Mouse (Mus musculus) NIH3T3 (cell line): ENCODE results near the gene Vps37d.
A peak's percentile ranks its signal among the peaks of the same experiment; 100 is the strongest.

ENCODE experiments used
- DNase-seq: peaks from one replicate; pipeline ENCODE4 v3.0.0-alpha.2; 2012; ENCODE audit warnings: low read depth

Gene Vps37d

DNA sequence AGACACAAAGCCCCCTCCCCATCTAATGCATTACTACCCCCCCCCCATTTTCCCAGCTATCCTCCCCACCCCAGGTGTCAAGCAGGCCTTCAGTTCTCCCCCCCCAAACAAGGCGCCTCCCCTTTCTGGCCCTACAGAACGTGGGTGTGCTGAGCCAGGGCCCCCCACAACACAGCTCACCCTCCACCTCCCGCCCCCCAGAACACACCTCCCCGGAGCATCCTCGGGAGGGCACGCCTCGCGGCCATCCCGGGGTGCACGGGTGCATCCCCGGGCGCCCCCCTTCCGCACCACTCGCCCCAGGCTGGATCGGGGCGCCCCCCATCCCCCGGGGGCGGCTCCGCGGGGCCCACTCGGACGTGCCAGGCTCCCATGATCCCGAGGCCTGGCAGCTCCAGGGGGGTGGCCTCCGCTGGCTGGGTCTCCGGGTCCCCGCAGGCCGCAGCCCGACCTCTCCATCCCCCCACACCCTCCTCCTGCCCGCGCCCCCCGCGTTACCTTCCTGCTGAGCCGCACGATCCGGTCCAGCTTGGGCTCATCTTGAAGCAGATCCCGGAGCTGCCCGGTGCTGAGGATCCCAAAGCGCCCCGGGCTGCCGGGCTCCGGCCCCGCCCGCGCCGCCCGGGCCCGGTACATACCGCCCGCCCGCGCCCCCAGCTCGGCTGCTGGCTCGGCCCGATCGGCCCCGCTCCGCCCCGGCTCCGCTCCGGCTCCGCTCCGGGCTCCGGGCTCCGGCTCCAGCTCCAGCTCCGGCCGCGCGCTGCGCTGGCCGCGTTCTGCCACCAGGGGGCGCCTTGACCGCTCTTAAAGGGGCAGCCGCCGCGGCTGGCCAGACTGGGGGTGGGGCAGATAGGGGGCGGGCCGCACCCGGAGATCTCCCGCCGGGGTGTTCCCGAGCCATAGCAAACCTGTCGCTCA, at the start of gene Vps37d:
Vps37d (minus strand) TSS at position 703 of the 918 bp plus-strand sequence.
- DNase-seq, result peak; percentile 98

DNA sequence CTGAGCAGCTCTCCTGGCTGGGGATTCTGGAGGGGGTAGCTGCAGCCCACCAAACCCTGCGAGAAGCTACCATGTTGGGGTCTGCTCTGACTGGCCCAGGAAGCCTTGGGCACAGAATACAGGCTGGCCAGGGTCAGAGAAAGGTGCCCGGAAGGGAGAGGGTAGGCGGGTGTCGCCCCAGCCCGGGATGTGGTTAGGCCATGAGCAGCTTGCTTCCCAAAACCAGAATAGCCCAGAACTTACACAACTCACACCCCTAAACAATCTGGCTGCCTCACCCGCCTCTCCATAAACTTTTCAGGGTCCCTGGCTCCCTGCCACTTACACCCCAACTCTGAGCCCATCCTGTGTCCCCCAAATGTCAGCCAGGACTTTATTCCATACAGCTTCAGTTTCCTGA, 49.6 kb upstream of the Vps37d start:
- DNase-seq, result no peak

DNA sequence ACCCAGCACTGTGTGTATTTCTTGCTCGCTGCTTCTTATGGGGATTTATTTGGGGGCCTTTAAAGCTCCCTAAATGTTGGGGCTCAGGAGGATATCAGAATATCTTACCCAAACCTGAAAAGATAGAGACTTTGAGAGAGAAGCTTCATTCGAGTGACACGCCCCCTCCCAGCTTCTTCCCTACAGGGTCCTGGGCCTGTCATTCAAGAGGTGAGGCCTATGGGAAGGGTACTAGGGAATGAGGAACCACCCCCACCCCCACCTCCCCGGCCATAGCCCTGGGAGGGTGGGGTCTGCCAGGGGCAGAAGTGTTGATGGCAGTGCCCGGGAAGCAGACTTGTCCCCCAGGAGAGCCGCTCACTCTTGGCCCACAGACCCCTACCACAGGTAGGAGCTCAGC, 48.1 kb upstream of the Vps37d start:
- DNase-seq, result no peak

DNA sequence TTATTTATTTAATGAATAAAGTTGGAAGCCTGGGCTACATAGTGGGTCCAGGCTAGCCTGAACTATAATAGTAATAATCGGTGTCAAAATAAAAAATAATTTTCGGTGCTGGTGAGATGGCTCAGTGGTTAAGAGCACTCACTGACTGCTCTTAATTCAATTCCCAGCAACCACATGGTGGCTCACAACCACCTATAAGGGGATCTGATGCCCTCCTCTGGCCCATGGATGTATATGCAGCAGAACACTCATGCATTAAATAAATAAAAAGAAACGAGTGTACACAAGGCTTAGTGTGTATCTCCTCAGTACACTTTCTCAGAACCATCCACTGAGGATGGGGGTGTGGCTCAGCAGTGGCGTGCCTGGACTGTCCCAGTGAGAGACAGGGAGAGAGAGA, 42.7 kb upstream of the Vps37d start:
- DNase-seq, result peak; percentile 32

DNA sequence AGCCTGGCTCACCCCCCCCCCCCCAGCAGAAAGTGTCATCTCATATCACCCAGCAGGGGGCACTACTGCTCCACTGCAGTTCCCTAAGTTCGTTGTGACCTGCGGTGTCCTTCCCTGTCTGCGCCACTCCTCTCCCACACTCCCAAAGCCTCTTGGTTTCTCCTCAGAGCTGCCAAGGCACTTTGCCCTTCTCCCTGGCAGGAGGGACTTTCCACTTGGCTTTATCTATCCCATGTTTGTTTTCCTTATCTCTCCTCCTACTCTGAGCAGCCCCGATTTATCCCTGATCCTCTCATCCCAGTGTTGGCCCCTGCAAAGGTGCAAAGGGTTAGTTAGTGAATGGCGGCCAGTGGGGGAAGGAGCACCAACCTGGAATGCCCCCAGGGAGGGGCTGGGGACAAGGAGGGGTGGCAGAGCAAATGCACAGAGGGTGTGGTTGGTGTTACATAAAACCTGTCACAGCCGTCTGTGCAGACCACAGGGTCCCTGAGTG, 40.6 kb upstream of the Vps37d start:
- peak; percentile 77 for DNase-seq

DNA sequence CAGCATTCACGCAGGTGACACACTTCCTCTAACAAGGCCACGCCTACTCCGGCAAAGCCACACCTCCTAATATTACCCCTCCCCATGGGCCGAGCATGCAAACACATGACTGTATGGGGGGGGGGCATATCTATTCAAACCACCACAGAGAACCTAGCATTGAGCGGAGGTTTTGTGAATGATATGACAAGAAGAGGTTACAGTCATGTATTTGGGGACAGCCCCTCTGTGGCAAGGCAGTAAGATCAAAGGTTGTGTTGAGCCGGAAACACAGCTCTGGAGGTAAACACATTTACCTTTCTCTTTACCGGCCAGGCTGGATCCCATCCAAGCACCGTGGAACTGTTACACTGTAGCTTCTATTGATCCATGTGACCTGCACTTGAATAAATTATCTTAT, 37.2 kb upstream of the Vps37d start:
- no peak for DNase-seq

DNA sequence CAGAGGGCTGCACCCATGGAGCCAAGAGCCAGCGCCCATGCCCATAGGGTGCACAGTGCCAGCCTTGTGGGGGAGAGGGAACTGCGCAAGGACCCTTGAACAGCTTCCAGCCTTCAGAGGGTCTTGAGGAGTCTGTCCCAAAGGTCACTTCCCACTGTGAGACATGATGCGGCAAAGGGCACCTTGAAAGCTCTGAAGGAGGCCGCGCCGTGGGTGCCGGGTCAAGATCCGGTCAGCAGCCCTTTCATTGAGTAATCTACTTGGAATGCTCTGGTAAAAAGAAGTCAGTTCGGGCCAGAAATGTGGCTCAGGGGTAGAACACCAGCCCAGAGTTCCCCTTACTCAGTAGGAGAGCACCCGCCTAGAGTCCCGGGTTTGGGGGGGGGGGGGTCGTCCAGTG, 35.7 kb upstream of the Vps37d start:
- no peak for DNase-seq

DNA sequence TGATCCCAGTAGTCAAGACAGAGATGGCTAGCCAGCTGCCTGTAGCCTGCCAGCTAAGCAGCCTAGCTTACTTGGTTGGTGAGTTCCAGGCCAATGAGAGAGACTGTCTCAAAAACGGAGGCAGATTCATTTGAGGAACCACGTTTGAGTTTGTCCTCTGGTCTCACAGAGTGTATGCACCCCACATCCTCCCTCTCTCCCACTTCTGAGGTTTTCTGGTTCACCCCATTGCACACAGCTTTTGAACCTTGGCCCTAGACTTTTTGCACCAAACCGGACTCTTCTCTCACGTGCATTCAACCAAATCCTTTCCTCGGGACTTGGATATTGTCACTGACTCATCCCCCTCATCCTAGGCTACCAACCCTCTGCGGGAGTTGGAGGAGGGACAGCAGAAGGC, 31.9 kb upstream of the Vps37d start:
- DNase-seq, result no peak

DNA sequence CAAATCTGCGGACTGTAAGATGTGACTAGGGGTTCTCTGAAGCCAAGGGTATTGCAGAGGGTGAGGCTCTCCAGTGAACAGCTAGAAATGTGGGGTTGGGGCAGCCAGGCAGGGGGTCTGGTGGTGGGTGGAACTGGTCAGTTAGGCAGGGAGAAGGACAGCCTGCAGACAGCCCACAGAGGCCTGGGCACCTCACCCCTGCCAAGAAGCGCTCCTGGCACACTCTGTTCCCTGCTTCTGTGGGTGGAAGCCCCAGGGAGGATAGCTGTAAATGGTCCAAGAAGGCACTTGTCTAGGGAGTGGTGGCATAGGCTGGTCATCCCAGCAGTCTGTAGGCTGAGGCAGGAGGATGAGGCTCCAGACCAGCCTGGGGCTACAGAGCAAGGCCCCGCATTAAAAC, 31.4 kb upstream of the Vps37d start:
- DNase-seq, result no peak

DNA sequence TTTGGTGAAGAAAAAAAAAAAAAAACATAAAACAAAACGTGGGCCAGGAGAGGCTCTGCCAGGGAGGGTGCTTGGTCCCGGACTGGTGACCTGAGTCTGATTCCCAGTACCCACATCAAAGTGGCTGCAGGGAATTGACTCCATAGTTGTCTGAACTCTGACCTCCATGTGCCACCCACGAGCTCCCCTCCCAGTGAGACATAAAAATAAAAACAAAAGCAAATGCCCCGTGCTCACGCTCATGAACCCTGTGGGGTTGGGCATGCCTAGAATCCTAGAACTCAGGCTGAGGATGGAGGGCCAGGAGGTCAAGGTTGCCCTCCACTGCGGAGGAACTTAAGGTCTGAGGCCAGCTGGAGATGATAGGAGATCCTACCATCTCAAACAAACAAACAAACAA, 31.0 kb upstream of the Vps37d start:
- DNase-seq, result no peak

DNA sequence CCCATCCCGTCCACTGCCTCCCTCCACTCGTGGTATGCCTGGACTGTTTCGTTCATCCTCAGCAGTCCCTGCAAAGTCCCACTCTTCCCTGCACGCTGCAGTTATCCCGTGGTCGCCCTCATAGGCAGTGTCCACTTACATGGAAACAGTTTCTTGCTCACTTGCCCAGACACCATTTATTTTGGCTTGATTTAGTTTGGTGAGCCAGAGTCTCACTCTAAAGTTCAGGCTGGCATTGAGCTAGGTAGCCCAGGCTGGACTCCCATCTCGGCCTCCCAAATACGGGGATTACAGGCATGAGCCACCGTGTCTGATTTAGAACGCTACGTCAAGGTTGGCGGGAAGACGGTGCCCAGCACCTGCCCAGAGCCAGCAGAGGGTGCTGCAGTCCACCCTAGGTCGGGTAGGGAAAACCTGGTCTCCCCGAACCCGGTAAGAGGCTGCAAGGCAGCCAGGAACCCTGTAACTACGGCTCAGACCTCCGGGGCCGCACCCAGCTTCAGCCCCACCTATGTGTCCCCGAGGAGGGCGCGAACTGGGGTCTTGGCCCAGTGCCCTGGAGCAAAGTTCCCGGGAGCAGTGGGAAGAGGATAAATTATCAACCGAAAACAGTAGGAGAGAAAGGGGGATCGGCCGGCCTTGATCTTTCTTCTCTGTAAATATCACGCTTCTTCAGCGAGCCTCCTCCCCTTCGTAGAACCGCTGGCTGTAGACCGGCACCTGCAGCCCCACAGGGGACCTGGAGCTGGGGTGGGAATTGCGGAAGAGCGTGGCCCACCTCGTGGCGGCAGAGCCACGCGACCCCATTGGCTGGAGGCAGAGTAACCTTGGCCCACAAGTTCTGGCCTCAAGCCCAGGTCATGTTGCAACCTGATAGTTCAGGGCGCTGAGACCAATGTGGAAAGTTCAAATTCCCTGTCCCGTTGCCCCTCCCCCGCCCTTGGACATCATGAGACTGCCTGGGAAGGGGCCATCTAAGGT, 29.7 kb upstream of the Vps37d start:
- DNase-seq, result peak; percentile 48

DNA sequence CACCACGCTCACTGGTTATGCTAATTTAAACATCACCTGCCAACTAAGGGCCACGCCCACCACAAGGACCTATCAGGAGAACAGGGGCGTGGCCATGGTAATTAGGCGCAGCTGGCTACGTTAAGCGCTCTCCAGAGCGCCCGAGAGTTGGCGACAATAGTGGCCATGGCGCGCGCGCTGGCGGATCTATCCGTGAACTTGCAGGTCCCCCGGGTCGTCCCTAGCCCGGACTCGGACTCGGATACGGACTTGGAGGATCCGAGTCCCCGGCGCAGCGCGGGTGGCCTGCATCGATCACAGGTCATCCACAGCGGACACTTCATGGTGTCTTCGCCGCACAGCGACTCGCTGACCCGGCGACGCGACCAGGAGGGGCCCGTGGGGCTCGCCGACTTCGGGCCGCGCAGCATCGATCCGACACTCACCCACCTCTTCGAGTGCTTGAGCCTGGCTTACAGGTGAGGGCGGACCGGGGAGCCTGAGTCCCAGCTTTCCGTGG, 28.7 kb upstream of the Vps37d start:
- DNase-seq, result no peak

DNA sequence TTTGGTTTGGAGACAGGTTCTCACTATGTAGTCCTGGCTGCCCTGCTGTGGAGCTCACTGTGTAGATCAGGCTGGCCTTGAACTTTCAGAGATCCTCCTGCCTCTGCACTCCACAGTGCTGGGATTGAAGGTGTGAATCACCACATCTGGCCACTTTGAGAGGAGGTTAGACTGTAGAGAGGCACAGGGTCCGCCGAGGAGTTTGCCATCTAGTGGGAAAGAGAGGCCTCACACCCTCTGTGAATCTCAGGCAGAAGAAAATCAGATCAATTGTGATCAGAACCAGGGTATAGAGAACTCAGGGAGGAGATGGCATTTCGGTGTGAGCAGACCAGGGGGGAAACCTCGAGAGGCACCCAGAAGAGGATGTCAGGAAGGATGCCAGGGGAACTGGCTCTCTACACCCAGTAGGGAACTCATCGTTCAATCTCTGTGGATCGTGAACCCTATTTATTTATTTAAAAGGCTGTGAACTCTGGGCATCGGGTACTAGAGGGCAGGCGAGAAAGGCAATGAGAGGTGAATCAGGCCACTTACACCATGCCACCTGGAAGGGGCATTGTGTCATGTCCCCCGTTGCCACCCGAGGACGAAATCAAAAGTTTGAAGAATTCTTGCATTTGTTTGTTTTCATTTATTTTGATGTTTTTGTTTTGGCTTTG, 26.1 kb upstream of the Vps37d start:
- peak; percentile 46 for DNase-seq

DNA sequence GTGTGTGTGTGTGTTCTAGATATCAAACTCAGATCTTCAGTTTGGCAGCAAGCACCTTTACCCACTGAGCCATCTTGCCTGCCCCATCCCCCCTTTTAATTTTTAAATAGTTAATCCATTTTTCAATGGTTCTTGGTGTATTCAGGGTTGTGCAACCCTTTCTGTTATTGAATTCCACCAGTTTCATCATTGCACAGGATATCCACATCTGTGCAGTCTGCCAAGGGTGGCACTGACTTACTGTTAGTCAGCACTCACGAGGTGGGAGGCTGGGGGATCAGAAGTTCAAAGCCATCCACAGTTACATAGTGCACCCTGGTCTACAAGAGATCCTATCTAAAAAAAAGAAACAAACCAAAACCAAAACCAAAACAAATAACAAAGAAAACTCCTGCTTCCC, 22.9 kb upstream of the Vps37d start:
- peak; percentile 79 for DNase-seq

DNA sequence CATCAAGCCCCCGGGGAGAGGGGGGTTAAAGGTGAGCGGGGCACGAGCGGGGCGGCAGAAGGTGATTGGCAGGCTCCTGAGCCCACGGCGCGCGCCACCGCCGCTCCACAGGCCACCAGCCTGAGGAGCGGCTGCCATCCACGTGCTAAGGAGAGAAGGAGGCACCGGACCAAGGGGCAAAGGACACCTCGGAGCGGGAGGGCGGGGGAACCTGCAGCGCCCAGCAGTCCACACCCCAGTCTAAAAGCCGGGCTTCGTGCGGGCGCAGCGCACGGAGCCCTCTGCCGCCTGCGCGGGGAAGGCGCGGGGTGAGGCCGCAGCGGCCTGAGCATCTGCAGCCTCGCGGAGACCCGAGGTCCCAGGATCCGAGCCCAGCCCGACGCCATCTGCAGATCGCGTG, 11.6 kb upstream of the Vps37d start, which contains the start of gene Mlxipl:
Mlxipl (plus strand) TSS at position 238 of the 400 bp plus-strand sequence.
- no peak for DNase-seq

DNA sequence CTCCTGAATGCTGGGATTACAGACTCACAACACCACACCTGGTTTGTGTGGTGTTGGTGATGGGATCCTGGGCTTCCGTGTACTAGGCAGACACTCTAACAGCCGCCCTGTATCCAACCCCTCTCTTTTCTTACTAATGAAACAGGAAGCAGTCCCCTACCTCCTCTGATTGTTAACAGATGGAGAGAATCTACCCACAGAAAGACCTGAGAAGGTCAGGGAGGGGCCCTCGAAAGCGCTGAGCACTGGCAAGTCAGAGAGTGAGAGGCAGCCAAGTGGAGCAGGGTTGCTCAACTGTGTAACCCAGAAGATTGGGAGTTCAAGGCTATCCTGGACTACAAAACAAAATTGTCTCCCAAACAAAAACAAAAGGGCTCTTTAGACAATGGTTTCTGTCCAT, 8.8 kb upstream of the Vps37d start:
- peak; percentile 45 for DNase-seq

DNA sequence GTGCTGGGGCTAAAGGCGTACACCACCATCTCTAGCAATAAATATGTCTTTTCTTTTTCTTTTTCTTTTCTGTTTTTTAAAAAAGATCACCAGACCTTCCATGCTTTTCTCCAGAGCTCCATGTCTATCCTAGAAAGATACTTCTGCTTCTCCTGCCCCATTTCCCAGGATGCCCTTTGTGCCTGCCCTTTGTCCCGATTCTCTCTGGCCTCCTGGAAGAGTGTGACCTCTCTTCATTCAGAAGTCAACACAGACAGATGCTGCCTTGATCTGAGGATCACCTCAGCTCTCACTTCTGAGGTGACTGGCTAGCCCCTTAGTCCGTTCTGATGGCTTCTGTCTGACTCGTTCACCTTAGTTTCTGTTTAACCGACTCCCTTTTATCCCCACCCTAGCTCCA, 2.5 kb upstream of the Vps37d start:
- no peak for DNase-seq

DNA sequence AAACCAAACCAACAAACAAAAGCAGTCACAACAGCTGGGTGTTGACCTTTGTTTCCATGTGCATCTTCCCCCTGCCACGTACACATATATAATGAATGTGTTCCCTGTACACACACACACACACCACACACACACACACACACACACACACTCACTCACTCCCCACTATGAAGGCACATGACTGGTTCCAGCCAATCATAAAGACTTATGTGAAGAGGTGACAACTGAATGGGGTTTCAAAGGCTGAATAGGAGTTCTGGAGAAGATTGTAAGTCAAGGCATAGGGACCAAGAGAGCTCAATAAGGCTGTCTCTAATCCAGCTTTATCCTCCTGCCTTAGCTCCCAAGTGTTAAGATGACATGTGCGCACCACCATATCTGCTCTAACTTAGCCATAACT, 1.5 kb upstream of the Vps37d start:
- DNase-seq, result no peak

DNA sequence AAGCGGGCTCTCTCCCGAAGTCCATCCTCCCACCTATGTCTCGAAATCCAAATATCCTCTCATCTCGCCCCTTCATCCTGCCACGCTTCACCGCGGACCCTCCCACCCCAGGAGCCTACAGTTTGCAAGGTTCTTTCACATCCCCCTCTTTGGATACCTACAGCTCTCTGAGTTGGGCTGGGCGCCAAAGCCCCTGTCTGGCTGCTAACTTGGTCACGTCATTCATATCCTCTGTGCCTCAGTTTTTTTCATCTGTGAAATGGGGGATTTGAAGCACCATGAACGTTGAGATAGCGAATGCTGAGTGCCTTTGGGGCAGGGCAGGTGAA, 380 bp upstream of the Vps37d start:
- DNase-seq, result no peak

DNA sequence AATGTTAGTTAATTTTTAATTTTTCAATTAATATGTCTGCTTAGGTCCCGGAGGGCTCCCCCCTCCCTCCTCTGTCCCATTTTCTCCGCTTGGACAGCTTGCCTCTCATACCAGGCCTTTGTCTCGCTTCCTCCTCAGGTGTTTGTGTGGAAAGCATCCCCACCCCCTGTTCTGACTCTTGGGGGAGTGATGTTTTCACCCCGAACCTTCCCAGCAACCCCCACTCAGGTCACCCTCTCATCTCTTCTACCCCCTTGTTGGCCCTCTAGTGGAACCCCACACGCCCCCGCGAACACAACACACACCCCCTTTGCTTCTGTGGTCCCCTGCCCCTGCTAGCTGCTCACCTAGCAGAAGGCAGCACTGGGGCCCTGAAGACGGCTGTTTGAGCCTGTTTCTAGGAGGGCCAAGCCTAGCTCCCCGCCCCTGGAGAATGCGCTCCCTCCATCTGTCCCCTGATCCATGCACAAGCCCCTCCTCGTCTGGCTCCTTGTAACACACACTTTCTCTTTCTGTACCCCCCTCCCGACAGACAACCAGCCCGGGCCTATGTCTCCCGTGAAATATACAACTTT, 1.0 kb downstream of the Vps37d start:
- peak; percentile 56 for DNase-seq

DNA sequence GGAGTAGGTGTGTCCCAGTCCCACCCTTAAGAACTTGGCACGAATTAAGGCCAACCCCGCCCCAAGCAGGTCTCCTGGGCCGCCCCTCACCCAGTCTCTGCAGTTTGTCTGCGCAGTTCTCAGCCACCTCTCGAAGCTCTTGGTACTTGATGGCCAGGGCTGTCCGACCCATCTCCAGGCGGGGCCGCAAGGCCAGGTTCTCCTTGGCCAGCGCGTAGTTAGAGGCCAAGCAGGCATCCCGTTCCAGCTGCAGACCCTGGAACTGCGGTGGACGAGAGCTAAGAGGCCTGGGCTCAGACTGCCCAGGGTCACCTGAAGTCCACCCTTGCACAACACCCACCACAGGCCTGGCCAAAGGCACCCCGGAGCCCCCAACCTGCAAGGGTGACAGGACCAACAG, 1.7 kb downstream of the Vps37d start:
- DNase-seq, result no peak

DNA sequence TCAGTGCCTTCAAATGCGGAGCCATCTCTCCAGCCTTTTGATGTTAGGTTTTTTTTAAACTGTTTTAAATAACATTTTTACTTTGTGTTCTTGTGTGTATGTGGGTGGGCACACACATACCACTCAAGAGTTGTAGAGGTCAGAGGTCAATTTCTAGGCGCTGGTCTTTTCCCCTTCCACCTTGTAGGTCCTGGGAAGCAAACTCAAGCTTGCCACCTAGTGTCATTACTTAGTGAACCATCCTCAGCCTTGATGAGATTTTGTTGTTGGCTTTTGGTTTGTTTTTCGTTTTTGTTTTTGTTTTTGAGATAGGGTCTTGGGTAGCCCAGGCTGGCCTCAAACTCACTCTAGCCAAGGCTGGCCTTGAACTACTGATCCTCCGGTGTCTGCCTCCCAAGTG, 2.4 kb downstream of the Vps37d start:
- no peak for DNase-seq
